Mouse (Mus musculus) yolk sac, embryonic 10.5 days (tissue): ENCODE measurements around the gene Mboat7.

ENCODE experiments used
- DNase-seq: peaks from one replicate; pipeline ENCODE4 v3.0.0-alpha.2; 2017; ENCODE audit warnings: low spot score

The Mboat7 gene

DNA sequence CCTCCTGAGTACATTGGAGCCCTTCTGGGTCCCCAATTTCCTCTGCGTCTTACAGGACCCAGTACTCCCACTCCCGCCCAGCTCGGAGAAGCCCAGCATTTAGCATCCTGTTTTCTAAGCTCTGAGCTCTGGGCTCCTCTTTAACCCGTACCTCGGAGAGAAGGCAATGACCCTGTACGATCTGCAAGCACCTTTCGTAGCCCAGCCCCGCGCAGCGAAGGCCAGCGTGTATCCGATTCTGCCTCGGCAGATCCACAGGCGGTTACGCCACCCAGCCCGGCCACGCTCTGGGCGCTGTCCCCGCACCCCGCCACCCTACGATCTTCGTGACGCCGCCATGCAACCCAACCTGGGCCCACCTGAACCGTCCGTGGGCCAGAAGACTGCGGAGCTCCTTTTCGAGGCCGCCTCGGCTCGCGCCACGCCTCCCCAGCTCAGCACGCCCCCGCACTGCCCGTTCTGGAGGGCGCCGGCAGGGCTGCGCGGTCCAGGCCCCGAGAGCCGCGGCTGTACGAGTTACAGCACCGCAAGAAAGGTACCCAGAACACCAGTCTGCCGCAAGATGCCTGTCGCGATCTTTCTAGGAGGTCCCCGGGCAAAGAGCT, 839 bp downstream of the Mboat7 start, which contains the start of gene Tsen34:
Tsen34 (plus strand) TSS at position 482 of the 605 bp plus-strand sequence.
- no peak for DNase-seq

DNA sequence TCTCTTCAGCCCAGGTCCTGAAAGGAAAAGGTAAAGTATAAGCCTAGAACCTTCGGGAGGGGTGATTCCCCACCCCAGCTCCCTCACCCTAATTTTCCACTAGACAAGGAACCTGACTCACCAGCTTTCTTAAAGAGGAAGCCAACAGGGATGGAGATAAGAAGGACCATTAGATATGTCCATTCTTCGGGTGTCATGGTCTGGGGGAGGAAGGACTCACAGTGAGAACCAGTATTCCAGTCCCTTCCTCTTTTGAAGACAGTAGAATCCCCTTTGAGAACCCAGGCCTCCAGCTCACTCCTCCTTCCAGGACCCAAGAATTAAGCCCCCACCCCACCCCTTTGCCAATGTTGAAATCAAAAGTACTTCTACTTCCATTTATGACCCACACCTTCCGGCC, 1.4 kb downstream of the Mboat7 start:
- DNase-seq = no peak

DNA sequence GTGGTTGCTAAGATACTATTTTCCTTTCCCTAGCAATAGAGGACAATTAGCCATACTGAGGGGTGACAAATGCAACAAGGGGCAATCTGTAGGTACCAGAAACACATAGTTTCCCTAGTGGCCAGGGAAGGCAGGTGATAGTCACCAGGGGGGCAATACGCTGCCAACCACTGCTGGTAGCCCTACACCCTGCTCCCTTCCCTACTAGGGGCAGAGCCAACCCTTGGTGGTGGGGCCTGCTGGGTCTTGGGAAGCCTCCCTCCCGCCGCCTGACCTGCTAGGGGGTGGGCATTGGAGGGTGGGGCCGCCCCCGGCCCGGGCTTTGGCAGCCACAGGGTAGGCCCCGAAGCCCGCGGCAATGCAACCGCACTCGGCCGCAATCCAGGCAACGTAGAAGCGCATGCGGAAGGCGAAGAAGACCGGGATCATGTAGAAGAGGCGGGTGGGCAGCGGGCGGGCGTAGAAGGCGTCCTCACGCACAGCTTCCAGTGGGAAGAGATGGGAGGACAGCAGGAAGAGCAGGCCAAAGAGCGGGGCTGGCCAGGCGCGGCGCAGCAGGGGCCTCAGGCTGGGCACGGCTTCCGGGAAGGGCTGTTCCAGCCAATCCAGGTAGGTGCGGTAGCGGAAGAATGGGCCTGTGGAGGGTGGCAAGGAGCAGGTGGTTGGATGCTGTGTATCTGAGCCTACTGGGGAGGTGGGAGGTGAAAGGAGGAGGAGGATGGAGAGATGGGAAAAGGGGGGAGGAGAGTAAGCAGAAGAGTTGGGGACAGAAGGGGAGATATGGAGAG, 7.7 kb downstream of the Mboat7 start:
- no peak for DNase-seq

DNA sequence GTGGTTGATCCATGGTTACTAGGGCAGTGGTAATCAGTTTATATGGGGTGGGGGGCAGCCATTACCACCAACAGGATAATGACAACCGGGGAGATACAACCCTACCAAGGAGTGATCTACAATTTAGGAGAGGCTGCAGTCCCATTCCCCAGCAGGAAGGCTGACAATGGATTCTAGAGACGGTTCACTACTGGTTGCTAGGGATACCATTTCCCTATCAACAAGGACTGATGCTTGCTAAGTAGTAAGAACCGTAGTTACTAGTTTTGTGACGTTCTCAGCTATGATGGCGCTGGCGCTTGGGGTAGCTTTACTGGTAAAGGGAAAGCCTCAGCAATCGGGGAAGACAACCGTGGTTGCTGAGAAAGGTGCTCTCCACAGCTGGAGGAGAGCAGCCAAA, 8.6 kb downstream of the Mboat7 start:
- DNase-seq = no peak

DNA sequence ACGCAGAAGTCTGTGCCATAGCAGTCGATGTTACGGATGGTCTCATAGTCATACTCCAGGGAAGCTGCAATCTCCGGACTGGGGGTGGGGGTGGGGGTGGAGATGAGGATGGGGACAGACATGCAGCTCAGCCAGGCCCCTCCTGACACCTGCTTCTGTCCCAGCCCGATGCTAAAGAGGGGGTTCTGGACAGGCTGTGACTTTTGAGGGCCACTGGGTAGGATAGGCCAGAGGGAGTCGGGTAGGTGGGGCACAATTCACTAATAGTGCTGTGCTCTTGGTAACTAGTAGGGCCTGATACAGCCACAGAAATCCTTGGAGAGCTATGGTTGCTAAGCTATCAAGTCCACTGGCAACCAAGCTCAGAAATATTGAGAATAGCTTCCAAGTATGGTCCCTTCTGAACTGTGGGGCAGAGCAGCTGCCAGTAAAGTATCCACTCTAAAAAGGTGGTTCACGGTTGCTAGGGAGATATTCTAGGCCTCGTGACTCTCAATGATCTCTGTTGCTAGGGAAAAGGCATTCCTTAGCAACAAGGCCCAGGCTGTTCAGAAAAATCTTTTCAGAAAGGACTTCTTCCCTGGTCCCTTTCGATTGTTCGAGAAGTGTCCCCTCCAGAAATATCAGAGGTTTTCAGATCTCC, 9.3 kb downstream of the Mboat7 start:
- no peak for DNase-seq

DNA sequence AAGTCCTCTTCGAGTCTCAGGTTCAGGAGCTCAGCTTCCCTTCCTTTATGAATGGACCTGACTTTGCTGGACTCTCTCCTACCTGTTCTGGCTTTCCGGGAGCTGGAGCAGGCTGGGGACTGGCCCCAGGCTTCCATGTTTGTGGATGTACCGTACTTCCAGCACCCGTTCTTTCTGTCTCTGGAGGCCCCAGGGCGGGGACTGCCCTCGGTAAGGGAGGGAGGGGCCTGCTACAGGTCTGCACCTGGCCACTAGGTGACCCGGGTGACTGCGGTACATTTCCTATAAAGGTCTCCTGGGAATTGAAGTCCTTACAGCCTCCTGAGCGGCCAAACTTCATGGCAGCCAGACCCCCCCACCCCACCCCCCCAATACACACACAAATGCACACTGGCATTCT, 16.0 kb downstream of the Mboat7 start, which contains the start of gene Tmc4:
Tmc4 (minus strand) TSS at position 212 of the 400 bp plus-strand sequence.
- DNase-seq = peak; percentile 57

DNA sequence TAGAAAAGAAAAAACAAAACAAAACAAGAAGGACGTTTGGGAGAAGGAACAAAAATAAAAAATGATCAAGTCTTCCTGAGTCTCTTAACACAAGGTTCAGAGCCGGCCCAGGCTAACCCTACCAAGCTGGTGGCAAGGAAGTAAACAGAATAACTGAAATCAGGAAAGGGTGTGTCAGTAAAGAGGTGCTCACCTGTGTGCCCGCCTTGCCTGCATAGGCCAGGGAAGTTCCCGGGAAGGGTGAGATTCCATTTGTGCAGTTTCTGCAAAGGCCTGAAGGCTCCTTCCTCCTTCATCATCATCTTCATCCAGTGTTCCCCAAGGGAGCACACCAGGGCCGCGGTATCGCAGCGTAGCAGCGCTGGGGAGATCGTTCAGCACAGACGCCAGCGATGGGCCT, 17.0 kb downstream of the Mboat7 start:
- no peak for DNase-seq

DNA sequence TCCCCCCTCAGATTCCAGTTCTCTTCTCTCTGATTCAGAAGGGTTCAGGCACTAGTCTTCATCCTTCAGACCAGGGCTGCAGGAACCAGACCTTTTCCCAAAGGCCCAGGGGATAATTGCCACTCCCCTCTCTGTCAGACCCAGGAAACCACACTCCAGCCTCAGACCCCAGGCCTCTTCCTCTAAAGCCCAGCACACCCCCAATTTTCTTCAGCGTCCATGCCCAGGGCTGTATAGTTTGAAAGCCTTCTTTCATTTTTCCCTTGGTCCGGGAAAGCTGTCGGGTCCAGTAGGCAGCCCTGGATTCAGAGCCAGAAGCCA, 18.1 kb downstream of the Mboat7 start:
- no peak for DNase-seq

DNA sequence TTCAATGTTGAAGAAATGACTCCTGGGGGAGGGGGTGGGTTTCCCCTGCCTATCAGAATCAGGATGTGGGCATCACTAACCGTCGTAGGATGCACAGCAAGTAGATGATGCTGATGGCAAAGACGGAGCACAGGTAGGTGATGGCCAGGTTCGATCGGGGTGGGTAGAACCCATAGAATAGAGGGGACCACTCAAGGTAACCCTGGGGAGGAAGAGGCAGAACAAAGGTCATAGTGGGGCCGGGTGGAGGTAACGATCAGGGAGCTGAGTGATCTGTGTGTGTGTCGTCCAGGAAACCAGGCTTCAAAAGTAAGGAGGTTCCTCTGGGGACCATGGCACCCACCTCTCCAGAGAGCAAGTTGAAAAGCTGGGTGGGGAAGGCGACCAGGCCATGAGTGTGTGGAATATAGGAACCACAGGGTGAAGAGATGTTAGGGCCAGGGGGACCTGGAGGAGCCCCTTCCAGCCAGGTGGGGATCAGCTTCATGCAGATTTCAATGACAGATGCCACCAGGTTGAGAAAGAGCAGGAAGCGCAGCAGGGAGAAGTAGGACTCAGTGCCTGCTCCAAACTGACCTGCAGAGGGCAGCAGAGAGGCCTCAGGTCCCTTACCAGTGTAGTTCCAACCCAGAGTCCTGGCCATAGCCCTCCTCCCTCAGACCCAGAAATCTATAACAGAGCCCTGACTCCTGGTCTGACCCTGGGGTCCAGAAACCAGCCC, 18.7 kb downstream of the Mboat7 start:
- peak; percentile 55 for DNase-seq

DNA sequence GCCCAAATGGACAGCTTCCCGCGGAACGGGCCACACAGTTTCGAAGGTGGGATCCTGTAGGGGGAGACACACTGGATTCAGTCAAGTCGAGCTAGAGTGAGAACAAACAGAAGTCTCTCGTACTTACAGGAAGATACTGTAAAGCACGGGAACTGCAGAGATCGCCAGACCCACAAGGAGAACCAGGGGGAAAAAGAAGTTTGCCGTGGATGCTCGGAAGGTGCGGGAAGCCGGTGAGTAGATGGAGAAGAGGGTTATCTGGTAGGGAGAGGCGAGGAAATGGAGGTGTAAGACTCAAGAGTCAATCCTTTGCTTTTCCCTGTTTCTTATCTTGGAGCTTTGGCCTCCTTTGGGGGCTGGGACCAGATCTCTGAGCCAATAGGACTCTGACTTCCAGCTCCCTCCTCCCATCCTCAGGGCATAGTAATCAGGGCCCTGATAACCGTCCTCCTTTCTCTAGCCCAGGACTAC, 26.4 kb downstream of the Mboat7 start:
- peak; percentile 63 for DNase-seq

DNA sequence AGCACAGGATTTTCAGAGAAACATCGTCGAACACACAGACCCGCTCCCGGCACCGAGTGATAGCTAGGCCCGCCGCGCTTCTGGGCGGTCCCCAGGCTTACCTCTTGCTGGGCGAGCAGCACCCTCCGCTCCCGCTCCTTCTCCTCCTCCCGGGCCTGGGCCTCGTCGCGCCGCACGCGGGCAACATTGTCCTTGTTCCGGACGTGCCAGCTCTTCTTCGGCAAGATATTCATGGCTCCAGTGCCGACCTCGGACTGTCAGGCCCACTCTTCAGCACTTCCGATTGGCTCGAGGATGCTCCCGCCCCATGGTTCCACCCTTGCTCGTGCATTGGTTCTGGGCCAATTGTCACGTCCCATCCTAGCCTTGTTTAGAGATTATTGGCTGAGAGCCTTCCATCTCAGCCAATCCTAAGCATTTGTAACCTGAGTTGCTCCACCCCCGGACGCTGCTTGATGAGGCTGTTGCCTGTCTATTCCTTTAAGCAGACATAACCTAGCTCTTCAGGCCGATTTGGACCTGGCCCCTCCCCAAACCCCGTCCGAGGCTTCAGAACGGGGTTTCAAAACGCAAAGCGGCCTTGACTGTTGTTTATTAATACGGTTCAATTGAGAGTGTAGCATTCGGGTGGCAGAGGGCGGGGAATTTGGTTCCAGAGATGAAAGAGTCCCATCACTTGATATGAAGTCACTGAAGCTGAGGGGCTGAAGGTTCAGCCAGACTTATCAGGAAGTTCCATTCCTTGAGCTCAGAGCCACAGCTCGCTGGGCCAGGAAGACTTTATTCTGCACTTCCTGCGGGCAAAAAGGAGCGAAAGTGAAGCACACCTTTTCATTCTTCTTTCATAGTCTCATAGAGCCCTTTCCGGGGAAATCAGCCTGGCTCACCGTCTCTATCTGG, 27.9 kb downstream of the Mboat7 start, which contains the start of gene Leng1:
Leng1 (minus strand) TSS at position 626 of the 900 bp plus-strand sequence.
- peak; percentile 95 for DNase-seq

DNA sequence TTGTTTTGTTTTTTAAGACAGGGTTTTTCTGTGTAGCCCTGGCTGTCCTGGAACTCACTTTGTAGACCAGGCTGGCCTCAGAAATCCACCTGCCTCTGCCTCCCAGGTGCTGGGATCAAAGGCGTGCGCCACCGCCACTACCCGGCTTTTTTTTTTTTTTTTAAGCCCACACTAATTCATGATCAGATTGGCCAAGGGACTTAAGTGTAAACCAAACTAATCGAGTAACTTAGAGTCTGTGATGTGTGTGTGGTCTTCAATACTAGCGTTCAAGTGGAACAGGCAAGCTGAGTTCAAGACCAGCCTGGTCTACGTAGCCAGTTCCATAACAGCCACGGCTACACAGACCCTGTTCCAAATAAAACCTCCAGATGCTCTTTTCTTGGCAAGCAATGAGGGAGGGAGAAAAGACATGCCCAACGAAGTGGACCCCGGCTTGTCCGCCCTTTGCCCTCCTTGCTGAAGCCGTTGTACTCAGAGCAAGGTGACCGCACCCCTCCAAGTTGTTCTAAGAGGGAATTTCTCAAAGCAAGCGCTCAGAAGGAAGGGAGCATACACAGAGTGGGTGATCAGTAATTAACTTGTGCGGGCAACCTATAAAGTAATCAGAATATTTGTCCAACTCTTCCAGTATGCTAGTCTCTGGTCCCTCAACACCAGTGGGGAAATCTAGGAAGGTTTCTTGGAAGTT, 28.7 kb downstream of the Mboat7 start:
- peak; percentile 63 for DNase-seq

DNA sequence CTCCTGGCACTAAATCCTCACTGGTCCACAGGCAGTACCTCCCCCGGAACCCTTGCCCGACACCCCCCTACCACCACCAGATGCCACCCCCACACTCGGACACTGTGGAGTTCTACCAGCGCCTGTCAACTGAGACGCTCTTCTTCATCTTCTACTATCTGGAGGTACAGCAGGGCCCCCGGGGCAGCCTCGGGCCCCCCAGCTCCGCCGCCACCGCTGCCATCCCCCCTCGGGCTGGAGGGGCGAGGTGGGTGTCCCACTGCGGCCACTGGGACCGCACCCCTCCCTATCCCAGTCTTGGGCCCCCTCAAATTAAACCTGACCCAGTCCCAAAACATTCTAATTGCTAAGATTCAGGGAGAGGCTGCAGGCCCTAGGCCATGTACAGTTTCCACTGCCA, 34.7 kb downstream of the Mboat7 start:
- DNase-seq = no peak

DNA sequence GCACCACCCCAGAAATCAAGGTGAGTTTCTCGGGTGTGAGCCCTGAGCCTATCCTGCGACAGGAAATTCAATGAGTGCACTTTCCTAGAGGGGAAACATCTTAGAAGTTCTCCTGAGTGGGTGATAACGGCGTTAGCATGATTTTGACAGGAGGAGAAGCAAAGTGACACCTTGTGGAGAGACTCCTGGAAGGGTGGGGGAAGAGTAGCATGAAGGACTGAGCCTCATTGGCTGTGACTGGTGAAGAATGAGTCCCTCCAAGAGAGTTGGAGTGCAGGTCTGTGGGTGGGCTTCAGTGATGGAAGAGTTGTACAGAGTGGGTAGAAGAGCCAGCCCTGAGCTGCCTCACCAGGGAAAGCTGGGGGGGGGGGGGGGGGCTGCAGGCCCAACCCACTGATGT, 36.4 kb downstream of the Mboat7 start:
- DNase-seq = no peak

DNA sequence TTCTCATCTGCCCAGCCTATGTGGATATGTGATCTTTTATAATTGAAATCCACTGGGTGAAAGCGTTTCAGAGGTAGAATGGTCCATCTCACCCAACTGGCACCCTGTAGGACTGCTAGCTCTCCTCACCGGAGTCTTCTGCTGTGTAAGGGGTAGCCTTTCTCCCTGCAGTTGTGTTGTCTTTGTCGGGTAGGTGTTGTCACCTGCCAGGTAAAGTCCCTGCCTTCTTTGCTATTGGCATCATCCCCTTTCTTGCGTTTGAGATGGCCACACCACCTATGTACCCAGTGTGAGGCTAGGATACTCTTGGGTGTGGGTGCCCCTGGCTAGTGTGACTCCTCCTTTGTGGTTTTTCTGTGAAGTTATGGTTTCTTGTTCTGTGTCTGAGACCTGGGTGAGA, 46.7 kb downstream of the Mboat7 start:
- DNase-seq = no peak

DNA sequence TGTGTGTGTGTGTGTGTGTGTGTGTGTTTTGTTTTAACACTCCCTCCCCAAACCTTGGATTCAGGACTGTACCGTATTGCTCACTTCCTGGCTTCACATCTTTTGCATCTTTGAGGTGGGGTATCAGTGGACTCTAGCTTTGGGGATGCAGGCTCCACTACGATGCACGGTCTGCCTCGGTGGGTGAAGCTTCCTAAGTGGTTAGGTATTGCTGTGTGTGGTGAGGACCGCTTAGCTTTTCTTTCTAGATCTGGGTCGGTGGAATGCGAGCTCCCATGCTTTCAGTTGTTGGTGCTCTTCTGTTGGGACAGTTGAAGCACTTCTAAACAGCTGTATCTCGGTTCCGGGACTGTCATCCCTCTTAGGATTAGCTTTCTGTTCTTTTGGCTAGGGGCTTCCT, 47.1 kb downstream of the Mboat7 start:
- DNase-seq = no peak

DNA sequence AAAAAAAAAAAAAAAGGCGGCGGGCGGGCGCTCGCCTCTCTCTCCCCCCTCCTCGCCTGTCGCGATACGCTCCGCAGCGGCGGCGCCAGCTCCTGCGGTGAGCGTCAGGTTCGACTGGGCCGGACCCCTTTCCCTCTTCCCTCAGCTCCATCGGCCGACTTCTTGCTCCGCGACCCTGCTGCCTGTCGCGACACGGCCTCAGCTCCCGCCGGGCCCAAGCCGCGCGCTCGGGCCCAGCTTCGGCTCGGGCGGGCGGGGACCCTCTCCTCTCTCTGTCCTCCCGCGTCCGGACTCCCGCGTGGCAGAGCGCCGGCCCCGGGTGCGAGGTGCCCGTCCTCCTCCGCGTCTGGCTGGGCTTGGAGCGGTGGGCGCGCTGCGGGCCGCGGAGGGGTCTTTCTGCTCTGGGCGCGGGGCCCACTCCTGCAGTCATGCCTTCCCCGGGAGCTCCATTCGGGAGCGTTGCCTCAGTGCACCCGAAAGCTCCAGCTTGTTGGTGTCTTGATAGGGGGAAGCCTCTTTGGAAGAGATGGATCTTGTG, 47.8 kb downstream of the Mboat7 start:
- no peak for DNase-seq

DNA sequence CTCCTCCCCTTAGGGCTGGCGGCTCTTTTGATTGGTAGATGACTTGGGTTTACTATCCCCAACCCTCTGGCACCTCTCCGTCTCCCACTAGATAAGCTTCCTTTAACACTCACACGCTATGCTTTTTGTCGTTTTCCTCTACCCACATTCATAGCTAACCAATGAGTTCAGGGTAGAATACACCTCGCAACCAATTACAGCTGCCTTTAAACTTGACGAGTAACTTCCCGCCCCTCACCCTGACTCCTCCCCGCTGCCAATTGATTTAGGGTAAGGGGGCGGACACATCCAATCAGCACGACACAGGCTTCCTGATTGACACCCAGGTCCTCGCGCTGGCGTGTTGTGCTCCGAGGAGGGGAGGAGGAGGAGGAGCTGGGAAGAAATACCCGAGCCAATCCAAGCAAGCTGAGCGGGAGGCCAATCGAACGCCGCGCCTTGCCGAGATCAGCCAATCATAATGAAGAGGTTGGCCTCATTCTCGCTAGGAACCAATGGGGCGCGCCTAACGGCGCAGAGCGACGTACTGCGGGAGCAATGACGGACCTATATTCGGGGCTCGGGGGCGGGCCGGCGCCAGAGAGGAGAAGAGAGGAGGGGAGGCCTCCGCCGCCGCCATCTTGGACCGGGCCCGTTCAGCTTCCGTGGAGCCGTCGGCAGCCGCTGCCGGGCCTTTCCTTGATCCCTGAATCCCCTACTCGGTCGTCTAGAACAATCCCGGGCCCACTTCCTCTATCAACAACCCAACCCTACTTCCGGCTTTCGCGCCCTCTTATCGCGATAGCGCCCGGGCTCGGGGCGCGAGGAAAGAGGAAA, 48.4 kb downstream of the Mboat7 start, which contains the start of gene Cnot3:
Cnot3 (plus strand) TSS at position 597 of the 816 bp plus-strand sequence.
- DNase-seq = peak; percentile 100

DNA sequence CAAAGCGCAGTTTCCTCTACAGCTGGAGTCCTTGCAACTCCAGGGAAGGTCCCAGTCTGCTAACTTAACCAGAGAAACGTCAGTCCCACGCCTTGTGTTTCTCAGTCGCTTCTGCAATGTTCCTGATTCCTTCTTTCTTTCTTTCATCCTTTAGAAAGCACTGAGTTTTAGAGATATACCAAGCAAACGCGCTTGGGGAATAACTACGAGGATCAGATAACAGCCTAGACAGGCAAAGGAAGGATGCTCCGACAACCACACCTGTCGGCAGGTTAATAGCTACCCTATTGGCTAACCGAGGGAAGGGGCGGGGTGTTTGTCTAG, 49.0 kb downstream of the Mboat7 start:
- no peak for DNase-seq

DNA sequence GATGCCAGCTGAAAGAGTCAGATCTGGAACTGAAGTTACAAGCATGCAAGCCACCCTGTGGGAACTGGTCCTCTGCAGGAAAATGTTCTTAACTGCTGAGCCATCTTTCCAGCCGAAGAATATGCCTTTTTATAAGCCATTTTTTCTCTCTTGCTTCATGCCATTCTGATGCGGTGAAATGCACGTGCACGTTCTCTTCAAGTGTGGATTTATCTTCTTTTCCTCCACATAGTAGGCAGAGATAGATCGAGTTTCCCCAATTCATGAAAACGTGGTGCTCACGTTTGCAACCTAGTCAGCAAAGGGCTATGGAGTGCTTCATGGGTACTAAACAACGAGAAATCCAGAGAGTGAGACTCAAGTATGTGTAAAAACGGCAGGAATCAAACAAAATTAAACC, 49.5 kb downstream of the Mboat7 start:
- no peak for DNase-seq
